Mouse (Mus musculus) ES-Bruce4 (cell line): ENCODE results near the gene Ncbp3. TPM values are rescaled to one million over a fixed set of nuclear protein-coding genes. Genes with fewer than 3 reads are reported as not detected.

ENCODE experiments used
- H3K27ac ChIP-seq: 2 replicates; pipeline ENCODE4 v1.5.1; 2012; ENCODE audit warnings: low read length, inconsistent platforms; ENCODE audit not compliant: insufficient read depth
- H3K27me3 ChIP-seq: 2 replicates; pipeline ENCODE4 v1.6.1; 2012; ENCODE audit warnings: mild to moderate bottlenecking, low read length, inconsistent platforms; ENCODE audit not compliant: control insufficient read depth, poor library complexity, insufficient read depth, severe bottlenecking
- H3K36me3 ChIP-seq: 2 replicates; pipeline ENCODE4 v1.6.1; 2012; ENCODE audit warnings: inconsistent platforms, mild to moderate bottlenecking, low read length, moderate library complexity; ENCODE audit not compliant: control insufficient read depth, poor library complexity, insufficient read depth, severe bottlenecking
- H3K4me1 ChIP-seq: one replicate; pipeline ENCODE4 v1.8.1; 2011; ENCODE audit warnings: low read length; ENCODE audit not compliant: control insufficient read depth, insufficient read depth
- H3K4me3 ChIP-seq: 2 replicates; pipeline ENCODE4 v1.5.1; 2011; ENCODE audit warnings: low read depth, mild to moderate bottlenecking, low read length
- H3K9ac ChIP-seq: 2 replicates; pipeline ENCODE4 v1.6.1; 2012; ENCODE audit warnings: low read depth, mild to moderate bottlenecking, inconsistent platforms; ENCODE audit not compliant: poor library complexity, severe bottlenecking
- H3K9me3 ChIP-seq: replicated peaks from 2 replicates; pipeline ENCODE4 v1.6.1; 2012; ENCODE audit warnings: mild to moderate bottlenecking, low read length, inconsistent platforms; ENCODE audit not compliant: control insufficient read depth, poor library complexity, insufficient read depth, severe bottlenecking
- CTCF ChIP-seq: IDR thresholded peaks from one replicate; pipeline ENCODE4 v1.8.1; 2011; ENCODE audit warnings: low read depth, low read length
- EP300 ChIP-seq: IDR thresholded peaks from 2 replicates; pipeline ENCODE4 v1.6.1; 2011; ENCODE audit warnings: low read depth, low read length; ENCODE audit not compliant: insufficient read depth
- POLR2A ChIP-seq: IDR thresholded peaks from one replicate; pipeline ENCODE4 v1.8.1; 2011; ENCODE audit warnings: low read length; ENCODE audit not compliant: insufficient read depth
- polyA plus RNA-seq: library from polyadenylated mRNA; stranded (reverse); fragments of >200 nt; gene quantifications from 2 replicates; pipeline ENCODE4 v1.2.4, GENCODE M21; 2011; ENCODE audit warnings: low read depth; ENCODE audit not compliant: missing spikeins, insufficient read depth, insufficient read length

Ncbp3 gene
- polyA plus RNA-seq, 1 experiment = 17.9 TPM

DNA sequence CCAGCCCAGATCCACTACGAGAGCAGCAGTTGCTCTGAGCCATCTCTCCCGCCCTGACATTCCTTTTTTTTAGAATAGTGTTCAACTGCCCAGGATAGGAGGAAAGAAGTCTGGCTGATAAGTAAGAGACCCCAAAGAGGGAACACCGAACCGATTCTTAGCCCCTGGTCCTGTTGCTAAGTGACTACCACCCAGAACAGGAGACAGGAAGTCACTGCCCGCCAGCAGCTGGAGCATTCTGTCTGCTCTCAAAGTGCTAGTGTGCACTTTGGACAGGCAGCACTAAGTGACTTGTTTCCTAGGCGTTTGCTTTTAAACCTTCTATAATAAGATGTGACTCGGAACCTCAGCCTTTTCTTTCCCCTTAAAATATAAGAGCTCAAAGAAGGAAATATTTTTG is 37.8 kb downstream of the Ncbp3 start:
- TF ChIP-seq CTCF = no peak
- TF ChIP-seq EP300 = no peak
- TF ChIP-seq POLR2A = no peak
- Histone ChIP-seq H3K36me3 (peaks cover 4% of the 10 kb centered on the region; the same call in 1 of the 2 replicates), H3K9ac (no peak overlapping the region), H3K4me3 (no peak overlapping the region), H3K9me3 (no peaks in the 10 kb centered on the region), H3K4me1 (no peaks in the 10 kb centered on the region), H3K27ac (no peak overlapping the region), H3K27me3 (no peaks in the 10 kb centered on the region)

DNA sequence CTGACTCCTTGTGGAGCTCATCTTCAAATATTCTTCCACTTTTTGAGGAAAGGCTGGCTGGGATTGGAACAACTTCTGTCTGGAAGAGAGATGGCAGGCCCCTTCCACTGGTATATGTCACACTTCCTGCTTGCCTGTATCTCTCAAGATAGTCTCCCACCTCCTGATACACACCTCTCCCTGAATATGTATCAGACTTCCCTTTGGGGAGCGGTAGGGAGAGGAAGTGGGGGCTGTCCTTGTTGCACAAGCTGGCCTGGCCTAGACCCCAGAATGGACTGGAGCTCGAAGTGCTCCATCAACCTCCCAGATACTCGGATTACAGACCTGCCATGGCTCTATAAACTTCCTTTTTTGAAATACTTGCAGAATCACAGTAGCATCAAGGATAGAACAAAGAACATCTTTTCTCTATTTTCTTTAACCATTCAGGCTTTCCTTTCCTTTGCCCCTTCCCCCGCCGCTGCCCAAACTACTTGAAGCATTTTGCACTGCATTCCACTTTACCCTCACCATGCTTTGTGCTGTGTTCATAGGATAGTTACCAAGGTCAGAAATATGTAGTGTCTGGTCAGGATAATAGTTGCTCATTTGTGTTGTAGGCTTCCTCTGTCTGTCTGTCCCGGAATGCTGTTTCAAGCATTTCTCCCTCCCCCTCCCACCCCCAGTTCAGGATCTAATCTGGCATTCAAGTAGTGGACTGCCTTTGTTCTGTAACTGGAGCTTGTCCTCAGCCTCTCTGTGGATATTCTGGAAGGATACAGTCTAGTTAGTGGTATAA is 40.3 kb downstream of the Ncbp3 start:
- Histone ChIP-seq H3K27me3 (no peaks in the 10 kb centered on the region), H3K36me3 (no peaks in the 10 kb centered on the region), H3K9me3 (no peaks in the 10 kb centered on the region), H3K4me1 (no peaks in the 10 kb centered on the region), H3K4me3 (no peak overlapping the region), H3K27ac (no peak overlapping the region), H3K9ac (no peak overlapping the region)
- TF ChIP-seq CTCF (no peak), EP300 (no peak), POLR2A (no peak)

DNA sequence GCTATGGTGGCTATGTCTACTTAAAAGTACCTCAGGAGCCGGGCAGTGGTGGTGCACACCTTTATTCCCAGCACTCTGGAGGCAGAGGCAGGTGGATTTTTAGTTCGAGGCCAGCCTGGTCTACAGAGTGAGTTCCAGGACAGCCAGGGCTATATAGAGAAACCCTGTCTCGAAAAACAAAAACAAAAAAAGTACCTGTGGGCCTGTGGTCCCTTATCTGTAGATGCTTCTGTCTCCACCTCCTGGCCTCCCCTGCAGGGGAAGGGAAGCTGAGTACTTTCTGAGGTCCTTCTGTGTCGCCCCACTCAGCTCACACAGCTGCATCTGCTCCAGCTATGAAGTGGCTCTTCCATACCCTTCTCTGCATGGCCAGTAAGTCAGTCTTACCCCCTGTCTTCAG is 42.7 kb downstream of the Ncbp3 start, which contains the start of gene Itgae:
Gene Itgae, plus strand, starts transcription at position 301 of the 400 bp plus-strand sequence.
- H3K4me1 ChIP-seq = no peaks in the 10 kb centered on the region
- TF ChIP-seq CTCF = no peak
- TF ChIP-seq EP300 = no peak
- TF ChIP-seq POLR2A = no peak
- H3K9ac ChIP-seq = no peak within 1 kb of the TSS
- no peaks in the 10 kb centered on the region for H3K27me3 ChIP-seq
- no peak within 1 kb of the TSS for H3K27ac ChIP-seq
- H3K36me3 ChIP-seq = no peaks in the 10 kb centered on the region
- H3K4me3 ChIP-seq = no peak within 1 kb of the TSS
- H3K9me3 ChIP-seq = no peaks in the 10 kb centered on the region

DNA sequence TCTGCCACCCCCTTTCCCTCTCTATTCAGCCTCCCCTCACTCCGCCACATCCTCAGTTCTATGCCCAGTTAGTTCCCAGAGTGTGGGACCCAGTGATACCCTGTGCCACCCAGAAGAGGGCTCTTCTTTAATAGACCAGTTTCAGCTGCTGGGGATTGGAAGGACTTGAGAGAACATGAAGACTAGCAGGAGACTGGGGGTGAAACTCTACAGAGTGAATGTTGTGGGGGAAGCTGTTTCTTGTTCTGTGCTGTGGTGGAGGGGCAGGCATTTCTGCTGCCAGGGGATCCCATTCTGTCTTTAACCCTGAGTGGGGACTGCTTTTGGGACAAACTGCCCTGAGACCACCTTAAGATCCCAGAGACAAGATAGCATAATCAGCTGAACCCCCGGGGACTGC is 43.2 kb downstream of the Ncbp3 start:
- no peaks in the 10 kb centered on the region for H3K9me3 ChIP-seq
- H3K27ac ChIP-seq = no peak overlapping the region
- H3K4me3 ChIP-seq = no peak overlapping the region
- no peak for TF ChIP-seq EP300
- no peak for TF ChIP-seq CTCF
- TF ChIP-seq POLR2A = no peak
- H3K4me1 ChIP-seq = no peaks in the 10 kb centered on the region
- no peaks in the 10 kb centered on the region for H3K27me3 ChIP-seq
- H3K36me3 ChIP-seq = no peaks in the 10 kb centered on the region
- H3K9ac ChIP-seq = no peak overlapping the region

DNA sequence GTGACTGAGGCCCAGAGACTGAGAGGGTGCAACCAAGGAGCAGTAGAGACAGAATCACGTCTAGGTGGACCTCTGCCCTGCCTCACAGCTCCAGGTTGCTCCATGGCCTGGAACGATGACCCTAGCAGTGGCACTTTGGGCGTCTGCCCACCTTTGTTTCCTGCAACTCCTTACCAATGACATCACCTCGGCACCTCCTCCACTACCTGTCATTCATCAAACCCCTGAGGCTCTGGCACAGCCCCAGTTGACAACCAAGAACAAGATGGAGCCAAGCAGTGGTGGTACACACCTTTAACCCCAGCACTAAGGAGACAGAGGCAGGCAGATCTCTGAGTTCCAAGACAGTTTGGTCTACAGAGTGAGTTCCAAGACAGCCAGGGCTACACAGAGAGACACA is 44.5 kb downstream of the Ncbp3 start:
- no peak overlapping the region for H3K27ac ChIP-seq
- no peaks in the 10 kb centered on the region for H3K27me3 ChIP-seq
- H3K36me3 ChIP-seq = no peaks in the 10 kb centered on the region
- H3K4me1 ChIP-seq = no peaks in the 10 kb centered on the region
- TF ChIP-seq POLR2A = no peak
- TF ChIP-seq CTCF = no peak
- TF ChIP-seq EP300 = no peak
- no peak overlapping the region for H3K9ac ChIP-seq
- H3K4me3 ChIP-seq = no peak overlapping the region
- no peaks in the 10 kb centered on the region for H3K9me3 ChIP-seq

DNA sequence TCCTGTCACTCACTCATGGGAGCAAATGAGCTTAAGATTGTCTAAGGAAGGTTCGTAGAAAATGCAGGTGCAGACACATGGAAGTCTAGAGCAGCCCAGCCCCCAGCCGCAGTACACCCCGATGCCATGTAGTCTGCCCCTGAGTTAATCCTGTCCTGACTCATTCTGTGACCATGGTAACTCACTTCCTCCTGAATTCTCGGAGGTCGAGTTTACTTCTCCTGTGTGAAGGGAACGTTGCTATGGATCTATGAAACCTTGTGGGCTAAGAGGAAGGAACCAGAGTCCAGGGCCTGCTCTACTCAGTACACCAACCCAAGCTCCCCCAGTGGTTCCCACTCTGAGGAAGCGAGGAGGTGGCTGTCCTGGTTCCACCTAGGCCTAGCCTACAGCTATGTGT is 45.3 kb downstream of the Ncbp3 start:
- H3K4me3 ChIP-seq = no peak overlapping the region
- no peaks in the 10 kb centered on the region for H3K36me3 ChIP-seq
- no peaks in the 10 kb centered on the region for H3K9me3 ChIP-seq
- H3K4me1 ChIP-seq = no peaks in the 10 kb centered on the region
- no peak for TF ChIP-seq POLR2A
- H3K27ac ChIP-seq = no peak overlapping the region
- H3K27me3 ChIP-seq = no peaks in the 10 kb centered on the region
- H3K9ac ChIP-seq = no peak overlapping the region
